Mouse (Mus musculus): ENCODE results near the gene Socs5.

Gene Socs5

GRCm38 (mm10) chr17:87108507-87109292, 1.2 kb downstream of the Socs5 start:
- no peak for DNase-seq

DNA sequence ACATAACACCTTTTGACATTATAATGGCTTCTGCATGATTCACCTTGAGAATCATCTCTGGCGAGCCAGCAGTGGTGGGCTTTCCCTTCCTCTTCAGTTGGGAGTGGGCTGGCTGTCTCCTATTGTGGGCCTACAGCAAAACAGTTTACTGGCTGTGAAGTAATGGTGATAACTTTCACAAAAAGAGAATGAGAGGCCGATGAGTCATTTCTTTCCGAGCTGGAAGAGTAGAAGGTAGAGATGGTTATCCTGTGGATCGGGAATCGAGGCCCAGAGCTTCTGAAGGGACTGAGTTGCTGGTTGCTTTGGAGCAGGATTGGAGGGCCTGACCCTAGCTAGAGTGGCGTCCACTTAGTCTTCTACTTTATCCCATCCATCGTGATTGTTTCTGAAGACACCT, 2.0 kb downstream of the Socs5 start:
- DNase-seq: no peak

DNA sequence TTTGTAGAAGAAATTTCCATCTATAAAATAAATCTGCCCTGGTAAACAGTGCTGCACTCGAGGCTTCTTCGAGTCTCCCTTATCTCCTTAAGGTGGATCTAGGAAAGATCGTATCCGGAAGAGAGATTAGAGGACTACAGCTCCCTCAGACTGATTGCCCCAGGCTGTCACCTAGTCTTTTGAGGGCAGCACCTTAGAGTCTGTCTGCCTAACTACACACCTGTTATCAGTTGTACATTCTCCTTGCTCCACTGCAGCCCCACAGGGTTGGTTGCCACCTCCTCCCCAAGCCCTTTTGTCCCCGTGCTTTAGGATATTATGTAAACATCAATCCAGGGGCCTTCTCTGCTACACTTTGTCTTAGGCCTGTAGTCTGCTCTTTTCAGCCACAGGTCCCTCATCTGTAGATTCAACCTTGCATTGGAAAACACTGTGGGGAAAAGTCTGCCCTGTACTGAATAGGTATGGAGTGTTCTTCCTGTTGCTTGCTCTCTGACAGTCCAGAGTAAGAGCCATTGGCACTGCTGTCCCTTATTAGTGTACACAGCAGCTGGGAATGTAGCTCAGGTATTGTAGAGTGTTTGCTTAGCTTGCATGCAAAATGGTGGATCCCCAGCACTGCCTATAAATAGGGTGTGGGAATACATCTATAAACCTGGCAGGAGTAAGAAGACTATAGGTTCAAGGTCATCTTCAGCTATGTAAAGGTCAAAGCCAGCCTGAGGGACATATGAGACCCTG, 5.5 kb downstream of the Socs5 start:
- no peak for DNase-seq

GRCm38 (mm10) chr17:87115615-87116014, 8.1 kb downstream of the Socs5 start:
- no peak for DNase-seq

- DNase-seq: no peak
Measured at GRCm38 (mm10) chr17:87118966-87119526, 11.6 kb downstream of the Socs5 start.

GRCm38 (mm10) chr17:87125344-87125743, 17.9 kb downstream of the Socs5 start:
- DNase-seq: peak in 1 of 2 experiments; percentile 54

DNA sequence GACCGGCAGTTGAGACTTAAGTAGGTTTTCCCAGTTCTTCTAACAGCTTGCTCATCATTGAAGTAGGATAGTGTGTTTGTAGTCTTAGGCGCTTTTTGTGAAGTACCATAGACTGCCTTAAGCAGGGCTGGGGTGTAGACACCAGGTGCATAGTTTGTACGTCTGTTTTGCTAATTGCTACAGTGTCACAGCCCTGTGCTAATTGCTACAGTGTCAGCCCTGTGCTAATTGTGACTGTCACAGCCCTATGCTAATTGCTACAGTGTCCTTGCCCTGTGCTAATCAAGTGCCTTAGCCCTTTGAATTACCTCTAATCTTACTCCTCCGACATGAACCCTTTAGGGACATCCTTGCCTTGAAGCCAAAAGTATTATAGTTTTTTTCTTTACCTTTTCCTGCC, 24.8 kb downstream of the Socs5 start:
- no peak for DNase-seq

GRCm38 (mm10) chr17:87133823-87134222, 26.3 kb downstream of the Socs5 start:
- peak; percentile 28 to 58 for DNase-seq

- DNase-seq: no peak
Measured at GRCm38 (mm10) chr17:87134631-87135030, 27.2 kb downstream of the Socs5 start.

DNA sequence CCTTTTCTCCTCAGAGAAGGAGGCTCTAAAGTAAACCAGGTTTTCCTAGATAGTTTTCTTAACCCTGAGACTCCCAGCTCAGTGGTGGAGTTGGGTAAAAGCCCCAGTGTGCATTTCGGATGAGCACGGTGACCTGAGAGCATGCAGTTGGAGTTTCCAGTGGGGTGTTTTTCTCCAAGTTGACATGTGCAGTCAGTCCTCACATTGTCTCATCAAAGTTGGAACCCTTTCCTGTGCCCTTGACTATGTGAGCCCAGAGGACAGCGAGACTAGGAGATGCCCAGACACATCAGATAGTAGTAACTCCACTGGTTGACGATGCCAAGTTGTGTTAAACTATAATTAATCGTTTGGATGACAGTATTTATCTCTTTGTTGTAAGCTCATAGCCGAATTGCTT, 28.3 kb downstream of the Socs5 start:
- no peak for DNase-seq

- no peak for DNase-seq
Measured at GRCm38 (mm10) chr17:87141188-87141935, 33.9 kb downstream of the Socs5 start.

DNA sequence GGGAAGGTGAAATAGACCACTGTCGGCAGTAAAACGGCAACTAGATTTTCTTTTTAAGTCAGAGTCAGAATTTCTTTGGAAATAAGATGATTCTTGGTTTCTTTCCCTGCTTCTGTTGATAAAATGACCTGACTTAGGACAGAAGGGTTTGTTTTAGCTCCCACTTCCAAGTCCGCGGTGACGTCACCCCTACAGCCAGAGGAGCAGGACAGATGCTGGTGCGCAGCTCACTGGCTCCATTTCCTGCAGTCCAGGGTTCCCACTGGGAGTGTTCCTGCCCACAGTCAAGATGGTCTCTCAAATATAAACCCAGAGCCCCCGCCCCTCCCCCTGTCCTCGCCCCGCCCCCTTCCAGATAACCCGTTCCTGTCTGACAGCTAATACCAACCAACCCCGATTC, 34.8 kb downstream of the Socs5 start:
- DNase-seq: peak; percentile 64 to 67

DNA sequence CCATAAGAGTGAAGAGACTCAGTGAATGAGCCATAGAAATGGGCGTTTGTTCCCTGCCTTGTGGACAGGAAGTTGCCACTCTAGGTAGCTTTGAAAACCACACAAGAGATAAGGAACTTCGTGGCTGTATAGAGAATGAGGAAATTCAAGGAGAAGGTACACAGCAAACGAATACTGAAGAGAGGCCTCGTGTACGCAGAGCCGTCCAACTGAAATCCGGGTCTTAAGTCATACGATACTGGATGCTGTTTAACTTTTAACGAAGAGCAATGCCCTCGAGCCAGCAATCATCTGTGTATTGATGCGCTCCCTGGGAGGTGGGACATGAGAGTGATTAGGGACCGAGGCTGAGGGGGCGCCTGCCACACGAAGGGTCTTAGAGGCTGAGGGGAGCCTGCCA, 35.7 kb downstream of the Socs5 start:
- DNase-seq: no peak

GRCm38 (mm10) chr17:87146415-87147021, 39.0 kb downstream of the Socs5 start:
- DNase-seq: no peak

DNA sequence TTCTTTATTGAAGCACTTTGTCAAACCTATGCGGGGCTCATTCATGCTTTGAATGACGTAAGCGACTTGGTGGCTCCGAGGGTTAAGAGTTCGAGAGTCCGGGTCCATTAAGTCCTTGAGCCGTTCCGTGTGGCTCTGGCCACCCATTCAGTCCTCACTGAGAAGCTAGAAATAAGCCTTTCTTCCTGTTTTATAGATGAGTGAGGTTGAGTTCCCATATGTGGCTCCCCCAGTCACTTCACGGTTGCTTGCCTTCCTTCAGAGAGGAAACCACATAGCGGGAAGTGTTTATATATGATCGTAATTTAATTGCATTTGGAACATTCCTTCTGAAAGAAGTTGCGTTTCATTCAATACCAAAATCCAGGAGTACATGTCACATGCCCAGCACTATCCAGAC, 42.3 kb downstream of the Socs5 start:
- DNase-seq: no peak

DNA sequence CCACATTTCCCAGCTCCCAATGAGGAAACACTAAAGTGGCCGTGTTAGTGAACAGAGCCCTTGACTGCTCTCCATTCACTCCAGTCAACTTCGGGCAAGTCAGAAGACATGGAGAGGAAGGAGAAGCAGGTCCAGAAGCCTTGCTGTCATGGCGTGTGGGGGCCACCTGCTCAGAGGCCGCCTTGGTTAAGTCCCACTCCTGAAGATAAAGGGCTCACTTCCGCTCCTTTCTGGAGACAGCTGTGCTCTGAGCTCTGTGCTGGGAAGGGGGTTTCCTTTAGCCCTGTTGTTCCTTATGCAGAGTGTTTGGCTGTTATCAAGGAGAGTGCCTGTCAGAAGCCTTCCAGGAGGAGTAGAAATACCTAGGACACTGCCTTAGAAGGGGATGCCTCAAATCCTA, 45.5 kb downstream of the Socs5 start:
- no peak for DNase-seq

DNA sequence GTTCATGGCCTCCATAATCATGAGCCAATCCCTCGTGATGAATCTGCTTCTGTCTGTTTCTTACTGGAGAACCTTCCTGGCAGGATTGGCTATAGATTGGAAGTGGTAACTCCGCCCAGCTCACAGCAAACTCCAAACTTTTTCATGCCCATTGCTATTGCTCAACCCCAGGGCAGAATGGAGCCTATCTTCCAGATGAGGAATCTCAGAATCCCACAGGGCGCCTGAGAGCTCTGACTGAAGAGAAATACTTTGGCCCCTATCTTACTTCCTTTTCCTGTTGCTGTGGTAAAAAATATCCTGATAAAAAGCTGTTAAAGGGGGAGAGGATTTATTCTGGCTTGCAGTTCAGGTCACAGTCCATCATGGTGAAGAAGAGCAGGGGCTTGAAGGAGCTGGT, 48.2 kb downstream of the Socs5 start:
- DNase-seq: no peak

GRCm38 (mm10) chr17:87157739-87158138, 50.3 kb downstream of the Socs5 start:
- DNase-seq: peak; percentile 33 to 61

GRCm38 (mm10) chr17:87158597-87158996, 51.1 kb downstream of the Socs5 start:
- DNase-seq: no peak

DNA sequence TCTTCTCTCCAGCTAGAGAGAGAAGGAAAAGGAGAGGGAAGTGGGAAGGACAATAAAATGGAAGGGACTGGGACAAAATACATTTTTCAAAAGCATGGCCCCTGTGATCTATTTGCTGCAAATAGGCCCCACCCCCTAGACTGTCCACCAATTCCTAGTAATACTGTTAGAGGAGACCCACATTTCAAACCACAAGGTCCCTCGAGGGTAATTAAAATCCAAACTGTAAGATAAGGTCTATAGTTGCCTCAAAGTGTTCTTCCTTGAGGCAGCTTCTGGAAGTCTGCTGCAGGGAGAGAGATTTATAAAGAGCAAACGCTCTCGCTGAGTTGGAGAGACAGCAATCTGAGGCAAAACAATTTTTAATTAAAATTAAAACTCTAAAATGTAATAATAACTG, 52.8 kb downstream of the Socs5 start:
- no peak for DNase-seq

- no peak for DNase-seq
Measured at GRCm38 (mm10) chr17:87164312-87164922, 56.9 kb downstream of the Socs5 start.

- no peak for DNase-seq
Measured at GRCm38 (mm10) chr17:87167407-87167806, 59.9 kb downstream of the Socs5 start.

All from kidney, postnatal 36 days (tissue).